Mouse (Mus musculus) myocyte (in vitro differentiated cells): ENCODE measurements around the gene Ankub1.

Experiments
- CEBPB ChIP-seq: IDR thresholded peaks from 2 replicates; pipeline ENCODE4 v1.6.1; 2011; ENCODE audit warnings: mild to moderate bottlenecking, moderate library complexity; ENCODE audit not compliant: poor library complexity, insufficient read depth, severe bottlenecking
- E2F4 ChIP-seq: IDR thresholded peaks from one replicate; pipeline ENCODE4 v1.6.1; 2011; ENCODE audit warnings: mild to moderate bottlenecking, control low read depth, moderate library complexity; ENCODE audit not compliant: insufficient read depth
- MAX ChIP-seq: IDR thresholded peaks from one replicate; pipeline ENCODE4 v1.6.1; 2011; ENCODE audit warnings: low read depth, mild to moderate bottlenecking, control low read depth
- MYOD1 ChIP-seq, 3 experiments: IDR thresholded peaks; one replicate each; pipeline ENCODE4 v1.6.1; 2011; ENCODE audit warnings: control low read depth in 2 of 3, low read depth in 2 of 3, mild to moderate bottlenecking in 2 of 3, moderate library complexity in 1 of 3; ENCODE audit not compliant: insufficient read length in 2 of 3, control insufficient read depth in 1 of 3
- MYOG ChIP-seq, 3 experiments: IDR thresholded peaks; one replicate each; pipeline ENCODE4 v1.6.1; 2011; ENCODE audit warnings: control low read depth in 2 of 3, low read depth in 2 of 3, mild to moderate bottlenecking in 2 of 3; ENCODE audit not compliant: insufficient read length in 2 of 3, control insufficient read depth in 1 of 3, insufficient read depth in 1 of 3
- POLR2A ChIP-seq: IDR thresholded peaks from one replicate; pipeline ENCODE4 v1.6.1; 2011; ENCODE audit warnings: low read depth, mild to moderate bottlenecking, control low read depth, moderate library complexity; ENCODE audit not compliant: insufficient read length
- POLR2AphosphoS2 ChIP-seq: IDR thresholded peaks from one replicate; pipeline ENCODE4 v1.6.1; 2011; ENCODE audit warnings: low read depth, control low read depth; ENCODE audit not compliant: insufficient read length
- TCF12 ChIP-seq: IDR thresholded peaks from one replicate; pipeline ENCODE4 v1.6.1; 2011; ENCODE audit warnings: mild to moderate bottlenecking, control low read depth; ENCODE audit not compliant: poor library complexity, insufficient read depth, severe bottlenecking
- USF1 ChIP-seq: IDR thresholded peaks from one replicate; pipeline ENCODE4 v1.6.1; 2011; ENCODE audit warnings: low read depth, mild to moderate bottlenecking, control low read depth, moderate library complexity

- TF ChIP-seq MYOG (IDR thresholded peaks at IDR 0.05; ENCODE audit: control insufficient read depth in 1 of 3, insufficient read depth in 1 of 3, insufficient read length in 2 of 3, low read depth in 2 of 3) (no peak), USF1 (no peak), POLR2A (no peak), E2F4 (no peak), TCF12 (no peak), MAX (no peak), CEBPB (no peak), MYOD1 (IDR thresholded peaks at IDR 0.05; ENCODE audit: control insufficient read depth in 1 of 3, insufficient read length in 2 of 3, low read depth in 2 of 3) (no peak), POLR2AphosphoS2 (no peak)
These were observed 827 bp downstream of the Ankub1 start for GRCm38 (mm10) chr3:57691772-57692171.
